Mouse (Mus musculus): ENCODE data around the gene Tmem190.
A peak's percentile ranks its signal among the peaks of the same experiment; 100 is the strongest.

DNA sequence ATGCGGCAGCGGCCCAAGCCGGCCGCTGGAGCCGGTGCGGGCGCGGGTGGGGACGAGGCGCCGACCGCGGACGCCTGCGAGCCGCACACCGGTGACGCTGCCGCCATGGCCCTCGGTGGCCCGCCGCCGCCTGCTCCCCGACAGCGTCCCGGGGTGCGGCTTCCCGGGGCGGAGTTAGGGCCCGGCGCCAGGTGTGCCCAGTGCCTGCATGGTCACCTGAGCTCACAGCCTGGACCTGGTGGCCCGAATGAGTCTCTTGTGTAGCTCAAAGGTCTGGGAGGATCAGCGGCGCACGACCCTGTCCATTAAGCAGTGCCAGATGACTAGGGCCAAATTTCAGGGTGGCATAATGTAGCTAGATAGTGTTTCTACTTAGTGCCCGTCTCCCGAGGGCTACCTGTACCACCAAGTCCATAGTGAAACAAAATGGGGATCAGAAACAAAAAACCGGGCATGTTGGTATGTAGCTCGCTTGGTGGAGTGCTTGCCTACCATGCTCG lies 6.7 kb downstream of the Tmem190 start, which contains the start of gene Tmem238:
- no peak for TF ChIP-seq CTCF (IDR thresholded peaks at IDR 0.05; ENCODE audit: insufficient read depth, low read length)
- peak; percentile 67; the same call in 1 of the 2 replicates for TF ChIP-seq POLR2A (IDR thresholded peaks at IDR 0.05; ENCODE audit: borderline replicate concordance, extremely low read depth, low read depth, low read length)
